Mouse (Mus musculus): Measurements from ENCODE around the gene Ercc1. TPM values are rescaled to one million over a fixed set of nuclear protein-coding genes. Genes with fewer than 3 reads are reported as not detected.

The Ercc1 gene
- total RNA-seq, 2 experiments from 2014 or later = 38.3 to 44.7 TPM

DNA sequence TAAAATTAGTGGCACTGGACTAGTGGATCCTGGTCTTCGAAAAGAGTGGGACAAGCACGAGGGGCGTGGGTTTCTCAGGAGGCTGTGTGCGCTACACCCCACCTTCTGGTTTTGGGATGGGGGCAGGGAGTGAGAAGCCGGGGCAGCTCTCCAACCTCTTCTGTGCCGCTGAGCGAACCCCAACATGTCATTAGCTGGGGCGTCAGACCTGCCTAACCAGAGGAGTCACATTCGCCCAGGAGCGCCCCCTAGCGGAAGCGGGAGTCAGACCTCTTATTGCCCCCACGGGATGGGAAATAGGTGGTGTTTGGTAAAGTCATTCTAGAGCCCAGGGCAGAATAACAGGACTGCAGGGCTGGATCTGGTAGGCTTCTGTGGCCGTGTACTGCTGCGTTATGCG is 17.1 kb downstream of the Ercc1 start:
- DNase-seq (ENCODE audit: low spot score in 2 of 2) = peak; percentile 51 to 65

DNA sequence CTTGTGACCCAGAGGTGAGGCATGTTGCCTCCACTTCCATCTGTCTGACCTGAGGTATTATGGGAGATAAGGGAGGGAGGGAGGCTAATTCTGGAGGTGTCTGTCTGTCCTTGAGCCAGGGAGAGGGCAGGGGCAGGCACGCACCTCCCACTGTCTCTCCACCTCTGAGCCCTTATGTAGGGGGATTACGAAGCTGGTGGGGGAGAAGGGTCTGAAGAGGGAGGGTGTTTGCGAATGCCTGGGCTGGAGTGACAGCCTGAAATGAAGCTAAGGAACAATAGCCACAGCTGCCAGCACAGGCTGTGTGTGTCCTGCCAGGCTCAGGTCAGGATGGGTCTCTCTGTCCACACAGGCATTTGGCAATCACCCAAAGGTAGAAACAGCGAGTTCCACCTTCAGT is 17.7 kb downstream of the Ercc1 start:
- DNase-seq (ENCODE audit: low spot score in 2 of 2) = no peak

DNA sequence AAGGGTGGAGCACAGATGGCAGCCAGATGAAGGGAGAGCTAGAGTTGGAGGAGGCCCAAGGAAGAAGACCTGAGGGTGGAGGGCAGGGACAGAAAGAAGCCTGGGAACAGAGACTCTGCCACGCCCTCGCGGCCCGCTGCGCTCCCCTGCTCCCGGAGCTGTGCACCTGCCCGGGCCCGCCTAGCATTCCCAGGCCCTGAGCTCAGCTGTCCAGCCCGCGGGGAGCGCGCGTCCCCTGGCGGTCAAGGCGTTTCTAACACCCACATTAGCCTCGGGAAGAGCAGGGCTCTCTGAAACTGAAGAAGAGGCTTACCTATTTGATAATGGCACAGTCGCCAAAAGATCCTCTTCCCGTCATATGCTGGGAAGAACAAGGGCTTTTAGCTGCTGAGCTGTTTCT is 19.3 kb downstream of the Ercc1 start:
- no peak for DNase-seq (ENCODE audit: low spot score in 2 of 2)

DNA sequence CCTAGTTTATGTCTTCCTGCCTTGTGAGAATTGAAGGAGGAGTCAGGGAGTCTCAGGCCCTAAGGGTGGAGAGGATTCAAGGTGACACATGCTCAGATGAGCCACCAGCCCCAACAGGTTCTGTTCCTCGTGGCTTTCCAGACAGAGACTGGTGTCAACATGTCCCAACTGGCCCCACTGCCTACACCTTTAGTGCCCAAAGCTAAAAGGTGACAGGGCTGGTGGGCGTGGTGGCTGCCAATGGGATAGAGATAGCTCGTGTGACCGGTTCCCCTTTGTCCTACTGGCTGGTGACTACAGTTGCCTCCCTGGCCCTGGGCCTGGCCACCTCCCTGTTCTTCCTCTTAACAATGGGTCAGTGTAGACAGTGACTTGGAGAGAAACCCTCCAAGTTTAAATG is 20.8 kb downstream of the Ercc1 start:
- DNase-seq (ENCODE audit: low spot score in 2 of 2) = no peak

DNA sequence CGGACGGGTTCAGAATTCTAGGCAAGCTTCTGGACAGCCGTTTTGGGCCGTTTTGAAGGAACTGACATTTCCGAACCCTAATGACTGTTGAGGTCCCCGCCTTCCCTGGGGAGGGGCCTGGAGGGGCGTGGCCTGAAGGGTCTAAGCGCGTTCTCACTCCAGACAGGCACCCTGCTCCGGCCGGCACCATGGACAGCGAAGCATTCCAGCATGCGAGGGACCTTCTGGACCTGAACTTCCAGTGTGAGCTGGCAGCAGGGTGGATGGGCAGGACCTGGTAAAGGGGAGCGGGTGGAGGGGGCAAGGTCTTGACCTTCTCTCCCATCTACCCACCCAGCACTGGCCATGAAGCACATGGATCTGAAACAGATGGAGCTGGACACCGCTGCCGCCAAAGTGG is 23.8 kb downstream of the Ercc1 start:
- DNase-seq (ENCODE audit: low spot score in 2 of 2) = no peak

DNA sequence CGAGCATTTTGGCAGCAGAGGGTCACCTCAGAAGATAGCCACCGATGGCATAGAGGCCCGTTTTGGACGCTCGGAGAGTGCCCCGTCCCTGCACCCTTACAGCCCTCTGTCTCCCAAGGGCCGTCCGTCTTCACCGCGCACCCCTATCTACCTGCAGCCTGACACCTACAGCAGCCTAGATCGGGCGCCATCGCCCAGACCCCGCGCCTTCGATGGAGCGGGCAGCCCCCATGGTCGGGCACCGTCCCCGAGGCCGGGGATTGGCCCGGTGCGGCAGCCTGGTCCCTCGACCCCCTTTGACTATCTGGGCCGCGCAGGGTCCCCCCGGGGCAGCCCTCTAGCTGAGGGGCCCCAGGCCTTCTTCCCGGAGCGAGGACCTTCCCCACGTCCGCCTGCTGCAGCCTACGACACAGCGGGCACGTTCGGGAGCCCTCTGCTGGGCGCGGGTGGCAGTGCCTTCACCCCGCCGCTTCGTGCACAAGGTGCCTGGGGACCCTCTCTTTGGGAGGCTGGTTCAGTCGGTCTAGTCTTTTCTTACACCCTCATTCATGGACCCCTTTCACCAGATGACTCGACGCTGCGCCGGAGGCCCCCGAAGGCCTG is 25.3 kb downstream of the Ercc1 start:
- peak; percentile 68 to 69 for DNase-seq (ENCODE audit: low spot score in 2 of 2)

DNA sequence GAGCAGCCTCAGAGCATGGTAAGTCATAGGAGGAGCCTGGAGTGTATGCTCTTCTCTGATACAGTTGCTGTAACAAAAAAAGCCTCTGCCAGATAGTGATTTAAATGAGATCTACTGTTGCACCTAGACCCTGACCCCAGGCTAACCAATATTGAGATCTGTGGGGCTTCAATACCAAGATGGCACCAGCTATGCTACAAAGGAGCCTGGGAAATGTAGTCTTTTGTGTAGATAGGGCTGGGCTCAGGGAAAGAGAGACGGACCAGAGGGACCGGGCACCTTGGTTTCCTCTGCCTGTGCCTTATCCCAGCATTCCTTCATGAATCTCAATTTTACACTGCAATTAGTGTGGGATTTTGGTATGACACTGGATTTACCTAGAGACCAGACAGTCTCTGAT is 28.8 kb downstream of the Ercc1 start:
- DNase-seq (ENCODE audit: low spot score in 2 of 2) = no peak

DNA sequence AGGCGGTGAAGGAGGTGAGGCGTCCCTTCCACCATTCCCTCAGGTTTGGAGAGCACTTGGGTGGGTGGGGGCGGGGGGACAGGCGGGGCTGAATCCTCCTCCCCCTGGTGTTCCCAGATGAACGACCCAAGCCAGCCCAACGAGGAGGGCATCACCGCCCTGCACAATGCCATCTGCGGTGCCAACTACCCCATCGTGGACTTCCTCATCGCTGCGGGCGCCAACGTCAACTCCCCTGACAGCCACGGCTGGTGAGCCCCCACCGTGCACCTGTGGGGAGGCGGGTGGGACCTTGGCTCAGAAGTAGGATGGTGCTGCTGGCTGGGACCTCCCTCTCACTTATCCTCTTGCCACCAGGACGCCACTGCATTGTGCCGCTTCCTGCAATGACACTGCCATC is 30.8 kb downstream of the Ercc1 start:
- DNase-seq (ENCODE audit: low spot score in 2 of 2) = no peak

DNA sequence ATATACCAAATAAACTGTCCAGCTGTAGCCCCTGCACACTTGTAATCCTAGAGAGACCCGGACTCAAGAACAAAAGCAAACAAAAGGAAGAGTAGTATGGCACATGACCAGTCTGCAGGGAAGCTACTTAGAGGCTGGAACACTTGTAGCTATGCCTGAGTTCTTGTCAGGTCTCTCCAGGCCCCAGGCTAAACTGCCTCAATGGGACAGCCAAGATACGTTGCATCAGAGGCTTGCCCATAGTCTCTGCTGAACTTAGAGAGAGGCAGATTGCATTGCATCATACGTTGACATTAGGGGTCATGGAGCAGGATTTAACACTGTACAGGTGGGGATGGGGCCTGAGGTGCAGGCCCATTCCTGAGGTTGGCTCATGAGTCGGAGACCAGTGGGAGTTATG is 31.4 kb downstream of the Ercc1 start:
- DNase-seq (ENCODE audit: low spot score in 2 of 2) = no peak

DNA sequence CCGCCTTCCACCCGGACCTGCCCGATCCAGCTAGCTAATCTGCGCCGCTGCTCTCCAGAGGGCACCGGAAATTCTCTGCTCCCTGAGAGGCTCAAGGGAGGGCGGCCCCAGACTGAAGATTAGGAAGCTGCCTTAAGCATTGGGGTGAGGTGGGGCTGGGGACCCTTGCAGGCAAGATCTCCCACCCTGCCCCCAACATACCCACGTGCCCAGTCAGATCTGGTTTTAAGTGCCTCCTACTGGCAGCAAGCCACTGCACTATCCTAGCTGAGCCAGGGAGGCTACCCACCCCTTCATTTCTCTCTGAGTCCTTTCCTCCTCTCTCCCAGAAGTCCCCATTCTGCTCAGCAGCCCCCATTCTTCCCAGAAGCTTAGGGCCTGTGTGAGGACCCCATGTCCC is 33.5 kb downstream of the Ercc1 start:
- no peak for DNase-seq (ENCODE audit: low spot score in 2 of 2)

DNA sequence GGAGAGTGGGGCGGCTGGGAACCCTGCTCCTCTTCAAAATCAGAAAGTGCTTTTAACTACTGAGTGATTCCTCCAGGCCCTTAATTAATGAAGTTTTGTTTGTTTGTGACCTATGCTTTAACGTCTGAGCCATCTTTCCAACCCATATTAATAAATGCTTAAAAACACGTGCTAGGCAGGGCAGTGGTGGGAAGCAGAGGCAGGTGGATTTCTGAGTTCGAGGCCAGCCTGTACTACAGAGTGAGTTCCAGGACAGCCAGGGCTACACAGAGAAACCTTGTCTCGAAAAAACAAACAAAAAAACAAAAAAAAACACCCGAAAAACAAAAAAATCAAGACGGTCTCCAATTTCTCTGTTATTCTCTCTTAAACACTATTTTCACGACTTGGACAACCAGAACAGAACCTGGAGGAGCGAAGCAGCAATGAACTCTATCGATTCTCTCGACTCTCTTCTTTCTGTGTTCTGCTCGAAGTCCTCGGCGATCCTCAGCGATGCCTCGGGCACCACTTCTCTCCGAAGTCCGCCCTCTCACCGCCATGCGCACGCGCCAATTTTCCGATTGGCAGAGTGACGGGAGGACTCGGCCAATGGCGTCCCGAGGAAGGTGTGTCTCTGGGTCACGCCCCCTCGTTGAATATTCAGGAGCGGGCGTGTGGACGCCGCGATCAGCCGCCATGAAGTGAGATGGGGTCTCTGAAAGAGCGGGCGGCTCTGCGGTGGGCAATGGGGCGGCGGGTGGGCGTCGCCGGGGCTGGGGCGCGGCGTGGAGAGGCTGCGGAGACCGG is 37.0 kb downstream of the Ercc1 start, which contains the start of gene Ercc2:
Gene Ercc2 (plus strand): TSS at position 634 of the 789 bp plus-strand sequence.
- DNase-seq (ENCODE audit: low spot score in 2 of 2) = peak; percentile 99

DNA sequence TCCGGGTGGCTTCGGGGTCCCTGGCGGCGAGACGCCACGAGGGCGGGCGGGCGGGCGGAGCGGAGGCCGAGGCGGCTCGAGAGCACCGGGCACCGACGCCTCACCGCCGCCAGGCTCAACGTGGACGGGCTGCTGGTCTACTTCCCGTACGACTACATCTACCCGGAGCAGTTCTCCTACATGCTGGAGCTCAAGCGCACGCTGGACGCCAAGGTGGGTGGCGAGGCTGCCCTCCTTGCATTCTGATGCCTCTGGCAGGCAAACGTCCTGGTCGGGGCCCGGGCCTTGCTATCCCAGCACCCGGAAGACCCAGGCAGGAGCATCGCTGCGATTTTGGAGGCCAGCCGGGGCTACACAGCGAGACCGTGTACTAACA is 37.6 kb downstream of the Ercc1 start:
- DNase-seq (ENCODE audit: low spot score in 2 of 2) = no peak

DNA sequence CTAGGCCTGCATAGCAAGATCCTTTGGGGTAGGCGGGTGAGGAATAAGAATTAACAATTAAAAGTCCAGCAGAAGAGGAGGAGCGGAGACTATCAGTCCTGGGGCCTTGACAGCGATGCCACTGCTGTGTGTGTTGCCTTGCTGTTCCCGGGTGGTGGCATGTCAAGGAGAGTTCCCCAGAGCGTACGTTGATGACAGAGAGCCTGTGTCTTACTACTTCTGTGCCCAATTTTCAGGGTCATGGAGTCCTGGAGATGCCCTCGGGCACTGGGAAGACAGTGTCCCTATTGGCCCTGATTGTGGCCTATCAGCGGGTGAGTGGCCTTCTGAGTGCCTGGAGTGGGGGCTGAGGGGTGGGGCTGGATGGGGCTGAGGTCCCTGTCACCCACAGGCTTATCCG is 39.1 kb downstream of the Ercc1 start:
- DNase-seq (ENCODE audit: low spot score in 2 of 2) = no peak

DNA sequence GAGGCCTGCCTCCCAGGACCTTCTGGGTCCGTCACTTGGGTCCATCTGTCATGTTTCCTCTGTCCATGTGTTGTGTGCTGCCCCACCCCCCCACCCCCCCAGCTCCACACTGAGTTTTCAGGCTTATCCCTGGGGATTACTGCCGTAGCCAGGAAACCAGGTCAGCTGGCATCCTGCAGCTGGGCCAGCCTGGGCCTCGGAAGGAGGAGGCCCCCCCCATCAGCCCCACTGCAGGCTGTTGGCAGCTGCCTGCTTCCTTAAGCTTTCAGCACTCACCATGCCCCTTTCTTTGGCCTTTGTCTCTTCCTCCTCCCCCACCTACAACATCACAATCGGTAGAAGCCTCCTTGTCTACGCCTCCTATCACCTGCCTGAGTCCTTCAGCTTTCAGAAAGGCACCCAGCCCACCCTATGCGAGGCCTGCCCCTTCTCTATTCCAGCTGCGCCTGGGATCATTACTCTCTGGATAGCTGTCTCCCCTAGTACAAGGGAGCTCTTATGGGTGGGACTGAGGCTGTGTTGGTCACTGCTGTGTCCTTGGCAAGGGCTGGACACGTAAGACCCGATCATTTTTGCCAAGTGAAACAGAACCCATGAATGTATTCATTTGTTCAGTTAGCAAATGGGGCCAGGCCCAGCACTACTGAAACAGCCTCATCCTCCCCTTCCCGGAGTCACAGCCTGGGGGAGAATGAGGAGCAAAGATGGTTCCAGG is 44.3 kb downstream of the Ercc1 start:
- peak; percentile 45 to 49 for DNase-seq (ENCODE audit: low spot score in 2 of 2)

DNA sequence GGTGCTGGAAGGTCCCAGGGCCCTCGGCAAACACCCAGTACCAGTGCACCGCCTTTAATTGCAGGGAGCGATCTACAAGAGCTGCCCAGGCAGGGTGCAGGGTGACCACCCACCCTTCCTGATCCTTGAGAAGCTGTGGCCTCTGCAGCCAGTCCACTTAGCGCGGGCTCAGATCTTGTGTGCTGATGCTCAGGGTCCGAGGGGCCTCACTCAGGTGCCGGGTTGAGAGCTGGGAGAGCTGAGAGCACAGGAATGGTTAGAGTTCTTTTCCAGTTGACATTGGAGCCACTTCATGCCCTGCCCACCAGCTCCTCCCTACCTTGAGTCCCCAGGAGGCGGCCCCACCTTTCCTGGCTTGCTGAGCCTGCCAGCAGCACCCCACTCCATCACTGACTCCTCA is 49.9 kb downstream of the Ercc1 start:
- DNase-seq (ENCODE audit: low spot score in 2 of 2) = no peak

DNA sequence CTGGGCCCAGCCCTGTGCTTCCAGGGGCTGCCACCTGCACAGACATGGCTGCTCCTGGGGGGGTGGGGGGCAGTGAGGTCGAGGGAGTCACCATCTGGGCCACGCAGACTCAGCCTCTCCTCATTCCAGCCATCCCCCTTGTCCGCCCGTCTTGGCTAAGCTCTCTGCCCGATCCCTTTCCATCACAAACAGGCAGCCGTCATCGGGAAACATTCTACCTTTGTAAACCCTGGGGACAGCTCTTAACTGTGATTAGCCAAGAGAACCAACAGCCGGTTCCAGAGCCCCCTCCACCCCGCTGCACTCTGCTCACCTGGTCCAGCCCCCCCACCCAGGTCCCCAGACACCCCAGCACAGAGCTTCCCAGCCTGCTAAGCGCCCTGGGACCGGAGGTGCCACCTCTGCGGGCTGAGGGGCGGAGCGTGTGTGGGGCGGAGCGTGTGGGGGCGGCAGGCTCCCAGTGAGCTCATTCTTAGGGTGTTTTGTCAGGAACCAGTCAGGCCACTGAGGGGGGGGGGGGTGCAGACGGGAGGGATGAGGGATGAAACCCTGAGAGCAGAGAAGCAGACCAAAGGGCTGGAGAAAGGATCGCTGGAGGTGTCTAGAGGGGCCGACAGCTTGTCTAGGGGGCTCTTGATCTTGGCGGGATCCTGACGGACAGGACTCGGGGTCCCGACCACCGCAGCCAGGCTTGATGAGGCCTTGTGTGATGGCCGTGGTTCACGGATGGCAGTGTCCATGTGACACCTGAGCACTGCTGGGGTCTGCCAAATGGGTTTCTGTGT is 55.1 kb downstream of the Ercc1 start:
- DNase-seq (ENCODE audit: low spot score in 2 of 2) = no peak

DNA sequence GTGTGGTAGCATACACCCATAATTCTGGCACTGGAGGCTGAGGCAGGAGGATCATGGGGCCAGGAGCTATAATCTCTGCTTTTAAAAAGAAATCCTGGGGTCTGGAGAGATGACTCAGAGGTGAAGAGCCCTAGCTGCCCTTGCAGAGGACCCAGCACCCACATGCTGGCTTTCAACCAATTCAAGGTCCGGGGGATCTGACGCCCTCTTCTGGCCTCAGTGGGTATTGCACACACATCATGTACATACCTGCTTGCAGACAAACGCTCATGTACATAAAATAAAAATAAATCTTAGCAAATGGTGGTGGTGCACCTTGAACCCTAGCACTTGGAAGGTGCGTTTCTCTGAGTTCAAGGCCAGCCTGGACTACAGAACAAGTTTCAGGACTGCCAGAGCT is 56.4 kb downstream of the Ercc1 start:
- no peak for DNase-seq (ENCODE audit: low spot score in 2 of 2)

DNA sequence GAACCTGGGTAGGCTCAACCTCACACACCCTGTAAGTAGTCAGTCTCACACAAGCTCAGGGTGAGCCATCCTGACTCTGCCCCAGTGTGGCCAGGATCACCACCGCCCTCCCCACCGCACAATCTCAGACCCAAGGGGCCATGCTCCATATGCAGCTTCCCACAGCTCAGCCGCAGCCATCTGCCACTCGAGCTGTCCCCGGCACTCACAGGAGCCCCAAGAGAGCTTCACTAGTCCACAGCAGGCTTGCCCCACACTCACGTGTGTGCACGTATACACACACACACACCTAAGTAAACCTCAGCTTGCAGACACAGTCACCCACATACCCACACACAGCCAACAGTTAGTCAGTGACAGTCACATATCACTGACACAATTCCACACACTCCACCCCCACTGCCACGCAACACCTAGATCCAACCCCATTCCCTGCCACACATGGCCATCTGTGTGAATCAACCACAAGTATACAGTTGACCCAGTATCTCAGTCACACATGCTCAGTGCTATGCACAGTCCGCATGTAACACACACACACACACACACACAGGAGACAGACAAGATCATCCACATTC is 58.0 kb downstream of the Ercc1 start:
- DNase-seq (ENCODE audit: low spot score in 2 of 2) = no peak

DNA sequence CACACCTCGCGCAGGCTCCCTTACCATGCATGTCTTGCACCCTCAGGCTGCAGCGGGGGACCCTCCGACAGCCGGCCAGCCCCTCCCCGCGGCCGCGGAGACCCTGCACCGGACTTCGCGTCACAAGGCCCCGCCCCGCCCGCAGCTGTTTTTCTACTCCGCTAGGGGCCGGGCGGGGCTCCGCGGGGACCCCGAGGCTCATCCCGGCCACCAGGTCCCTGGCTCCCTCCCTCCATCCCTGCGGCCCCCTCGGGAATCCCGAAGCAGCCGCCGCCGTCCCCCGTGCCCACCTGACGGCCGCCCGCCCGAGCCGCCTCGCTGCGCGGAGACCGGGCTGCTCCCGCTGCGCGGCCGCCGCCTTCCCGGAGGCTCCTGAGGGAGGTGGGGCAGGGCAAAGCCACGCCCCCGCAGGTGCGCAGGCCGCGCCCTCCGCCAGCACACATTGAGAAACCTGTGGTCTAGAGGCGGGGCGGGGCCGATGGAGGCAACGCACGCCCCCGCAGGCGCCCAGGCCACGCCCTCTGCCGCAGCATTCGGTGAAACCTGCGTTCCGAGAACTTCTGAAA is 59.2 kb downstream of the Ercc1 start, which contains the start of gene Klc3:
Gene Klc3 (minus strand): TSS at position 374 of the 566 bp plus-strand sequence.
- no peak for DNase-seq (ENCODE audit: low spot score in 2 of 2)

DNA sequence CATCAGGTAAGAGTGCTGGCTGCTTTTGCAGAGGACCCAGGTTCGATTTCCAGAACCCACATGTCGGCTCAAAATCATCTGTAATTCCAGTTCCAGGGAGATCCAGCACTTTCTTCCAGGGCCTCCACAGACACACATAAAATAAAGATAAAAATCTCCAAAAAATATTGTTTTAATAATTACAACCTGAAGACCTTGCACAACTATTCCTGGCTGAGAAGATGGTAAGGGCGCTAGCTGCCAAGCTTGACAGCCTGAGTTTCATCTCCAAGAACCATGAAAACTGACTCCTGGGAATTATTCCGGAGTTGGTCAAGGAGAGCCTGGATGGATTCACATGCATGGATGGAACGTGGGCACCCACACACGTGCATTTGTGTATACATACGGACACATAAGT is 59.9 kb downstream of the Ercc1 start, which contains the start of gene Ckm:
Gene Ckm (plus strand): TSS at position 301 of the 400 bp plus-strand sequence.
- no peak for DNase-seq (ENCODE audit: low spot score in 2 of 2)

DNA sequence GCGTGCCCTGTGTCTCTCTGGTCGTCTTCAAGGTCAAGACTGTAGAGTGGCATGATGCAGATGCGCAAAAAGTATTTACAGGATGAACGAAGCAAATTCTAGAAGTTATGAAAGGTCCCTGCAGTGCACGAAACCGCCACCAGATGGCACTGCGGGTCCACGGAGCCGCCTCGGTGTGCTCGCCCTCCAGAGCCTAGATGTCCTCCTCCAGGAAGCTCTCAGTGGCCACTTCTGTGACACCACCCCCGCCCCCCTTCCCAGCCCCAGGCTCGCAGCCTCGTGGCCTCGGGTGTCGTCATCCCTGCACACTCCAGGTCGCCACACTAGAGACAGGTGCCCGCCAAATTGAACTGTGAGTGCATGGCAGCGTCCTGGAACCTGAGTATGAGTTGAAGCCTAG is 60.8 kb downstream of the Ercc1 start:
- DNase-seq (ENCODE audit: low spot score in 2 of 2) = peak; percentile 74 to 77

Measured in layer of hippocampus, postnatal 14 days (tissue).